Mouse (Mus musculus): ENCODE measurements around the gene Sypl2. TPM values are rescaled to one million over a fixed set of nuclear protein-coding genes. Genes with fewer than 3 reads are reported as not detected.

Gene Sypl2
- polyA plus RNA-seq, 2 experiments = 2.7 to 3.7 TPM

GRCm38 (mm10) chr3:108225711-108226557, 514 bp downstream of the Sypl2 start:
- H3K27ac ChIP-seq (replicated peaks; ENCODE audit: low read depth, low read length) = 0 out of 2 replicates have a peak overlapping the region, but pooled peaks have one; percentile 20
- peaks cover 42% of the 10 kb centered on the region for H3K27me3 ChIP-seq (ENCODE audit: control insufficient read depth, insufficient read depth, low read length)
- TF ChIP-seq POLR2A (IDR thresholded peaks at IDR 0.05; ENCODE audit: borderline replicate concordance, extremely low read depth, insufficient read depth, insufficient read length) = no peak
- peak overlapping the region; percentile 45 for H3K4me3 ChIP-seq (replicated peaks; ENCODE audit: low read length)
- H3K4me2 ChIP-seq (replicated peaks; ENCODE audit: low read depth, low read length, severe bottlenecking) = peak overlapping the region; percentile 80
- H3K4me1 ChIP-seq (ENCODE audit: control insufficient read depth, insufficient read depth, low read length) = peaks cover 7% of the 10 kb centered on the region
- ATAC-seq (ENCODE audit: low FRiP score, low read depth) (peak; percentile 59), DNase-seq (ENCODE audit: low spot score) (no peak)
- 3% methylated on average over 63 of the region's 67 CpGs for WGBS
- H3K9ac ChIP-seq (ENCODE audit: low read depth, low read length, severe bottlenecking) = peak overlapping the region; percentile 53
- no peaks in the 10 kb centered on the region for H3K36me3 ChIP-seq (ENCODE audit: control insufficient read depth, insufficient read depth, low read length)
- H3K9me3 ChIP-seq (ENCODE audit: control insufficient read depth, low read length) = no peaks in the 10 kb centered on the region

DNA sequence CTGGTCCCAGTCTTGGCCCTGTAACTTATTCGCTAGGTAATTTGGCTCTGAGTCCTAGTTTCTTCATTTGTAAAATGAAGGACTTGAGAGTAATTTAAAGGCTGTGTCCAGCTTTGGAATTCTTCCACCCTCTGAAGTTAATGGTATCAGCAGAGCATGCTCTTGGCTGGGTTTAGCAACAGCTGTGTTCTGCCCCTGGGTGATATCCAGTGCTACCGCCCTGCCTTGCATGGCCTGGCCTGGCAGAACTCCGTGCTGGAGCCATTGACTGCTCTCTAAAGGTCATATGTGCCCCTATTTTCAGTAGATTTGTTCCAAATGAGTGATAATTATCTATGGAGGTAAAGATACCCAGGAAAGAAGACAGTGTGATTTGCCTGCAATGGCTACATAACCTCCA, 5.8 kb downstream of the Sypl2 start:
- Histone ChIP-seq H3K4me2 (replicated peaks; ENCODE audit: low read depth, low read length, severe bottlenecking) (no peak overlapping the region), H3K4me3 (replicated peaks; ENCODE audit: low read length) (no peak overlapping the region), H3K4me1 (ENCODE audit: control insufficient read depth, insufficient read depth, low read length) (no peaks in the 10 kb centered on the region; the same call in 1 of the 2 replicates), H3K27me3 (ENCODE audit: control insufficient read depth, insufficient read depth, low read length) (peaks cover 23% of the 10 kb centered on the region), H3K36me3 (ENCODE audit: control insufficient read depth, insufficient read depth, low read length) (no peaks in the 10 kb centered on the region), H3K9ac (ENCODE audit: low read depth, low read length, severe bottlenecking) (no peak overlapping the region), H3K9me3 (ENCODE audit: control insufficient read depth, low read length) (no peaks in the 10 kb centered on the region), H3K27ac (replicated peaks; ENCODE audit: low read depth, low read length) (no peak overlapping the region)
- 74% methylated on average over 3 of the region's 3 CpGs for WGBS
- no peak for DNase-seq (ENCODE audit: low spot score)
- no peak for ATAC-seq (ENCODE audit: low FRiP score, low read depth)
- TF ChIP-seq POLR2A (IDR thresholded peaks at IDR 0.05; ENCODE audit: borderline replicate concordance, extremely low read depth, insufficient read depth, insufficient read length) = no peak

GRCm38 (mm10) chr3:108214734-108215133, 11.7 kb downstream of the Sypl2 start:
- ATAC-seq (ENCODE audit: low FRiP score, low read depth) (no peak), DNase-seq (ENCODE audit: low spot score) (peak; percentile 53)
- Histone ChIP-seq H3K27me3 (ENCODE audit: control insufficient read depth, insufficient read depth, low read length) (no peaks in the 10 kb centered on the region), H3K9ac (ENCODE audit: low read depth, low read length, severe bottlenecking) (no peak overlapping the region), H3K4me3 (replicated peaks; ENCODE audit: low read length) (no peak overlapping the region), H3K36me3 (ENCODE audit: control insufficient read depth, insufficient read depth, low read length) (no peaks in the 10 kb centered on the region), H3K4me1 (ENCODE audit: control insufficient read depth, insufficient read depth, low read length) (no peaks in the 10 kb centered on the region; the same call in 1 of the 2 replicates), H3K4me2 (replicated peaks; ENCODE audit: low read depth, low read length, severe bottlenecking) (no peak overlapping the region), H3K9me3 (ENCODE audit: control insufficient read depth, low read length) (no peaks in the 10 kb centered on the region), H3K27ac (replicated peaks; ENCODE audit: low read depth, low read length) (no peak overlapping the region)
- no peak for TF ChIP-seq POLR2A (IDR thresholded peaks at IDR 0.05; ENCODE audit: borderline replicate concordance, extremely low read depth, insufficient read depth, insufficient read length)
- 15% methylated on average over 5 of the region's 5 CpGs for WGBS

GRCm38 (mm10) chr3:108212406-108212805, 14.0 kb downstream of the Sypl2 start:
- no peak for DNase-seq (ENCODE audit: low spot score)
- H3K9me3 ChIP-seq (ENCODE audit: control insufficient read depth, low read length) = no peaks in the 10 kb centered on the region
- H3K4me1 ChIP-seq (ENCODE audit: control insufficient read depth, insufficient read depth, low read length) = peaks cover 14% of the 10 kb centered on the region
- no peak for ATAC-seq (ENCODE audit: low FRiP score, low read depth)
- 79% methylated on average over 8 of the region's 8 CpGs for WGBS
- TF ChIP-seq POLR2A (IDR thresholded peaks at IDR 0.05; ENCODE audit: borderline replicate concordance, extremely low read depth, insufficient read depth, insufficient read length) = no peak
- H3K9ac ChIP-seq (ENCODE audit: low read depth, low read length, severe bottlenecking) = no peak overlapping the region
- H3K27me3 ChIP-seq (ENCODE audit: control insufficient read depth, insufficient read depth, low read length) = no peaks in the 10 kb centered on the region
- H3K4me2 ChIP-seq (replicated peaks; ENCODE audit: low read depth, low read length, severe bottlenecking) = no peak overlapping the region
- no peak overlapping the region for H3K27ac ChIP-seq (replicated peaks; ENCODE audit: low read depth, low read length)
- no peak overlapping the region for H3K4me3 ChIP-seq (replicated peaks; ENCODE audit: low read length)
- H3K36me3 ChIP-seq (ENCODE audit: control insufficient read depth, insufficient read depth, low read length) = peaks cover 2% of the 10 kb centered on the region; the same call in 1 of the 2 replicates

DNA sequence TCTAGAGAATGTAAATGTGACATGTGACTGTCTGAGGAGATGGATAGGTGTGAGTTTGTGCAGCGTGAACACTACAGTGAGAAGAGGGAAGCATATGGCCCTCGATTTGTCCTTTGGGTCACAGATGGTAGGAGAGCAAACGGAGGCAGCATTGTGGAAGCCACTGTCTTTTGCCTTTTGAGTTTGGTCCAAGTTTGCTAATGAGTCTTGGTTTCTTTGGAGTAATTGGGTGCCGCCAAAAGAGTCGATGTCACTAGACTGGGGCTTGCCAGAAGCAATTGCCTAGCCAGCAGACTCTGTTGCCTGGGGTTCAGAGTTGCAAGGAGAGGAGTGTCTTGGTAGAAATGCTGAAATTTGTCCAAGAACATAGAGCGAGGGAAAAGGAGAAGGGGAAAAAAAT, 14.6 kb downstream of the Sypl2 start:
- no peak overlapping the region for H3K4me2 ChIP-seq (replicated peaks; ENCODE audit: low read depth, low read length, severe bottlenecking)
- no peak overlapping the region for H3K27ac ChIP-seq (replicated peaks; ENCODE audit: low read depth, low read length)
- no peak for ATAC-seq (ENCODE audit: low FRiP score, low read depth)
- WGBS = 83% methylated on average over 6 of the region's 6 CpGs
- H3K9me3 ChIP-seq (ENCODE audit: control insufficient read depth, low read length) = no peaks in the 10 kb centered on the region
- no peak overlapping the region for H3K9ac ChIP-seq (ENCODE audit: low read depth, low read length, severe bottlenecking)
- TF ChIP-seq POLR2A (IDR thresholded peaks at IDR 0.05; ENCODE audit: borderline replicate concordance, extremely low read depth, insufficient read depth, insufficient read length) = no peak
- peaks cover 7% of the 10 kb centered on the region for H3K36me3 ChIP-seq (ENCODE audit: control insufficient read depth, insufficient read depth, low read length)
- no peak overlapping the region for H3K4me3 ChIP-seq (replicated peaks; ENCODE audit: low read length)
- no peak for DNase-seq (ENCODE audit: low spot score)
- H3K27me3 ChIP-seq (ENCODE audit: control insufficient read depth, insufficient read depth, low read length) = no peaks in the 10 kb centered on the region
- peaks cover 18% of the 10 kb centered on the region for H3K4me1 ChIP-seq (ENCODE audit: control insufficient read depth, insufficient read depth, low read length)
